Mouse (Mus musculus) megakaryocyte, embryonic 14.5 days (primary cell): ENCODE measurements around the gene Inpp4a.

Experiments used
- FLI1 ChIP-seq: IDR thresholded peaks from 2 replicates; pipeline ENCODE4 v1.6.1; 2012; ENCODE audit warnings: low read length, inconsistent platforms, mixed read lengths
- GATA1 ChIP-seq: IDR thresholded peaks from 3 replicates; pipeline ENCODE4 v1.6.1; 2012; ENCODE audit warnings: mixed read lengths, low read length, inconsistent platforms, borderline replicate concordance

DNA sequence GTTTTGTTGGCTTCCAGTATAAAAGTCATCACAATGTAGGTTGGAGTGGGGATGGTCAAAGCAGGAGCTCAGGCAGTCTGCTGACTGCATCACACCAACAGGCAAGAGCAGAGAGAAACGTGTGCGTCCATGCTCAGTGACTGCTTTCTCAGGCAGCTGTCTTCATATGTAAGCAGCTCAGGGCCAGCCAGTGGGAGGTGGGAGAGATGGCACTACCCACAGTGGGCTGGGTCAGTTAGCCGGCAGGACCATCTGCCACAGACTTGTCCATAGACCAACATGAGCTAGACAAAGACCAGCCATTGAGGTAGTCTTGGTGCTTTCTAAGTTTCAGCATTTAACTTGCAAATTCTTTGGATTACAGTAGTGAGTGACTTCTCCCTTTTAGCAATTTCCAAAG, 56.6 kb downstream of the Inpp4a start:
- TF ChIP-seq GATA1 (no peak), FLI1 (no peak)
